Mouse (Mus musculus): ENCODE measurements around the gene Ldhd. TPM values are rescaled to one million over a fixed set of nuclear protein-coding genes. Genes with fewer than 3 reads are reported as not detected.

Gene Ldhd
- total and polyA plus RNA-seq, 3 experiments, result 0.04 TPM; not detected in 2

DNA sequence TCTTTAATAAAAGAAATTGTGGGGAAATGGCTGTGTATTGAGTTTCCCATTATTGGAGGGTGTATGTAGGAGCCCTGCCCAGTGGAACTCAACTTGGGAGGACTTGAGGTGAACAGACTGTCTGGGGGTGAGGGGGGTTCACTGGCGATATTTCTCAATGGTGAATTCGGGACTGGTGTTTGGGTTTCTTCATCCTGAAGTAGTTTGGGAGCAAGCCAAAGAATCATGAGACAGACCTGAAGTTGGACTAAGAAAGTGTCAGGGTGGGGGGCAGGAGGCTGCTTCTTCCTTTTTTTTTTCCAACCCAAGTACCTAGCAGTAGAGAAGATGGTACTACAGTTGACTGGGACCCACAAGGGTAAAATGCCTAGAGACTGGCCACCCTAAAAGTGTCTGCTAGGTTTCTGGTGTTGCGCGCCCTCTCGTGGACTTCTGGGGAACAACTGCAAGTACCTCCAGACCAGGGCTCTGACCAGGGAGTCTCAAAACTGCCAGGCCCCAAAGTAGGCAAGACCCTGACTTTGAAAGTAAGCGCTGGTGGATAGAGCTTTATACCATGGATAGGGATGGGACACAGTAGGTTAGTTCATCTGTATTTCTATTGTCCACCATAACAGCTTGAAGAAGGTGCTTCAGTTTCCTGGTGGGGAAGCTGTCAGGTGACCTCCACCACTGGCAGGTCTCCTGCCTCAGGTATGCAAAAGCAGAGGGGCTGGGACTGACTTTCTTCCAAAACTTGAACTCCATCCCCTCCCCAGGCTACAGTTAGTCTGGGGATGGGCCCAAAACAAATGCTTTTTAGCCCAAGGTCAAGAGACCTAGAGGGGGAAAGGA lies 4.3 kb downstream of the Ldhd start (continued):
- no peak for TF ChIP-seq ELF1 (IDR thresholded peaks at IDR 0.05; ENCODE audit: low read depth, low read length)
- no peak for TF ChIP-seq NELFE (IDR thresholded peaks at IDR 0.05; ENCODE audit: low read depth, low read length)
- no peak for TF ChIP-seq GATA1 (IDR thresholded peaks at IDR 0.05; ENCODE audit: low read depth, low read length)

DNA sequence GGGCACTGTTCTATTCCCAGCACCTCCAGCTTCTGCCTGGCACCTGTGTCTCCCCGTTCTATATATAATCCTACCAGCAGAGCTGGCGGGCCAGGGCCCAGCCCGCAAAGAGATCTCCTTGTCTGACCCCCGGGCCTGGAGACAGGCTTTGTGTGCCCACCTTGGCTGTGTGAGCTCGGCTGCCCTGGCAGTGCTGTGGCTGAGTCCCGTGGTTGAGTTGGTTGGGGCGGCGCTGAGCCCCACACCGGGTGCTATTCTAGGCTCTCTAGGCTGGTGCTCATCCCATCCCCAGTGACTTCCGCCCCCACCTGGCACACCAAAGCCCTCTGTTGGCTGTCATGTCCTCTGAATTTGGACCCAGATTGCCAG lies 5.3 kb downstream of the Ldhd start:
- Histone ChIP-seq H3K27ac (ENCODE audit: control insufficient read depth, low read depth, low read length) (no peak overlapping the region), H3K9ac (ENCODE audit: control insufficient read depth, low read depth, low read length, poor library complexity, severe bottlenecking) (no peak overlapping the region), H3K4me3 (ENCODE audit: control insufficient read depth in 1 of 2, insufficient read depth in 1 of 2, low read depth in 2 of 2, low read length in 2 of 2) (no peak overlapping the region), H3K9me3 (replicated peaks; ENCODE audit: insufficient read depth, low read length) (no peaks in the 10 kb centered on the region), H3K27me3 (ENCODE audit: control insufficient read depth in 1 of 2, insufficient read depth in 2 of 2, low read length in 2 of 2) (no peaks in the 10 kb centered on the region), H3K79me2 (ENCODE audit: control insufficient read depth, insufficient read depth, low read length, poor library complexity) (no peaks in the 10 kb centered on the region), H3K36me3 (ENCODE audit: control insufficient read depth in 1 of 2, insufficient read depth in 2 of 2, low read length in 2 of 2) (no peaks in the 10 kb centered on the region), H3K4me1 (ENCODE audit: control insufficient read depth in 1 of 2, insufficient read depth in 2 of 2, low read length in 2 of 2) (no peaks in the 10 kb centered on the region)
- TF ChIP-seq CHD2 (IDR thresholded peaks at IDR 0.05; ENCODE audit: low read length) (no peak), NRF1 (IDR thresholded peaks at IDR 0.05; ENCODE audit: insufficient read depth, low read depth, low read length, poor library complexity, severe bottlenecking) (no peak), GABPA (IDR thresholded peaks at IDR 0.05; ENCODE audit: low read depth, low read length) (no peak), E2F4 (IDR thresholded peaks at IDR 0.05; ENCODE audit: borderline replicate concordance, low read depth, low read length) (no peak), KAT2A (conservative IDR thresholded peaks at IDR 0.05; ENCODE audit: low read depth, low read length) (no peak)
- no peak for DNase-seq (ENCODE audit: low read depth, low spot score)

DNA sequence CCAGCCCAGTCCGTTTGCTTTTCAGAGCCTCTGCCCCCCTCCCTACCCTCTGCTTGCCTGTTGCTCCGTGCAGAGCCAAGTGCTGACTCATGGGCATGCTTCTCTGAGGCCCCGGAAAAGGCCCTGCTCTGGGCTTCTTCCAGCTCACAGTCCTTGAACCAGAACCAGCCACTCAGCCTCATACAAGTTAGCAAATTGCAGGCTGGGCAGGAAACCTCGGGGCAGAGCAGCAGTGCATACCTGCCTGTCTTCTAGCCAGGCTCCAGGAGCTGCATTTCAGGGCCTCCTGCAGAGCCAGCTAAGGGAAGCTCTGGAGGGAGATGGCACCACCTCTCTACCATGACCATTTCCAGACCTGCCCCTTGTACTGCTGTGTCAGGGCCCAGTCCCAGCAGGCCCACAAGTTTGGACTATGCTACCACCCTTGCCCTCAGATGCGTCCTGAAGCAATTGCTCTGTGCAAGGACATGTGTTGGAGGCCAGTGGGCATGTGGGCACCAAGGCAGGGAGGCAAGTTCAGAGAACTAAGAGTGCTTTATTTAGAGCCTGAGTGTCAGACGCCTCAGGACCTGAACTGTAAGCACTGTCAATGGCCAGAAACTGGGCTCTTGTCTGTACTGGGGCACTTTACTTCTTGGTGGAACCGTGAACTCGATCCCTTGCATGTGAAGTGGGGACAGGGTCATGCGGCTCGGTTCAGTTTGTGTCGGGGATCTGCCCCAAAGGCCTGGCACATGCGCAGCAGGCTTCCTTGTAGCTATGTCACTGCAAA lies 5.9 kb downstream of the Ldhd start:
- Histone ChIP-seq H3K27me3 (ENCODE audit: control insufficient read depth in 1 of 2, insufficient read depth in 2 of 2, low read length in 2 of 2) (no peaks in the 10 kb centered on the region), H3K9ac (ENCODE audit: control insufficient read depth, low read depth, low read length, poor library complexity, severe bottlenecking) (no peak overlapping the region), H3K79me2 (ENCODE audit: control insufficient read depth, insufficient read depth, low read length, poor library complexity) (no peaks in the 10 kb centered on the region), H3K27ac (ENCODE audit: control insufficient read depth, low read depth, low read length) (no peak overlapping the region), H3K4me3 (ENCODE audit: control insufficient read depth in 1 of 2, insufficient read depth in 1 of 2, low read depth in 2 of 2, low read length in 2 of 2) (no peak overlapping the region), H3K4me1 (ENCODE audit: control insufficient read depth in 1 of 2, insufficient read depth in 2 of 2, low read length in 2 of 2) (no peaks in the 10 kb centered on the region), H3K9me3 (replicated peaks; ENCODE audit: insufficient read depth, low read length) (no peaks in the 10 kb centered on the region), H3K36me3 (ENCODE audit: control insufficient read depth in 1 of 2, insufficient read depth in 2 of 2, low read length in 2 of 2) (no peaks in the 10 kb centered on the region)
- TF ChIP-seq ELF1 (IDR thresholded peaks at IDR 0.05; ENCODE audit: low read depth, low read length) (no peak), MAZ (IDR thresholded peaks at IDR 0.05; ENCODE audit: low read depth, low read length) (no peak), KAT2A (conservative IDR thresholded peaks at IDR 0.05; ENCODE audit: low read depth, low read length) (no peak), MEF2A (IDR thresholded peaks at IDR 0.05; ENCODE audit: extremely low read depth, insufficient replicate concordance, low read depth, low read length, poor library complexity, severe bottlenecking) (no peak), ZMIZ1 (IDR thresholded peaks at IDR 0.05; ENCODE audit: low read depth, low read length) (no peak), UBTF (IDR thresholded peaks at IDR 0.05; ENCODE audit: borderline replicate concordance, insufficient read depth, low read depth, low read length) (no peak), TCF12 (IDR thresholded peaks at IDR 0.05; ENCODE audit: low read depth, low read length) (no peak), EP300 (IDR thresholded peaks at IDR 0.05; ENCODE audit: low read depth in 1 of 2, low read length in 2 of 2) (no peak), ZC3H11A (IDR thresholded peaks at IDR 0.05; ENCODE audit: low read depth, low read length) (no peak), RCOR1 (IDR thresholded peaks at IDR 0.05; ENCODE audit: low read depth, low read length) (no peak), GABPA (IDR thresholded peaks at IDR 0.05; ENCODE audit: low read depth, low read length) (no peak), CHD1 (IDR thresholded peaks at IDR 0.05; ENCODE audit: low read depth, low read length) (no peak)
- no peak for DNase-seq (ENCODE audit: low read depth, low spot score)

Data from MEL (cell line).